Mouse (Mus musculus): ENCODE measurements around the gene Phf19.

Phf19 gene

GRCm38 (mm10) chr2:34913218-34914068 lies at the start of gene Phf19:
Gene Phf19, minus strand, starts transcription at chr2:34914026.
- no peak for DNase-seq (ENCODE audit: low spot score in 2 of 2)

DNA sequence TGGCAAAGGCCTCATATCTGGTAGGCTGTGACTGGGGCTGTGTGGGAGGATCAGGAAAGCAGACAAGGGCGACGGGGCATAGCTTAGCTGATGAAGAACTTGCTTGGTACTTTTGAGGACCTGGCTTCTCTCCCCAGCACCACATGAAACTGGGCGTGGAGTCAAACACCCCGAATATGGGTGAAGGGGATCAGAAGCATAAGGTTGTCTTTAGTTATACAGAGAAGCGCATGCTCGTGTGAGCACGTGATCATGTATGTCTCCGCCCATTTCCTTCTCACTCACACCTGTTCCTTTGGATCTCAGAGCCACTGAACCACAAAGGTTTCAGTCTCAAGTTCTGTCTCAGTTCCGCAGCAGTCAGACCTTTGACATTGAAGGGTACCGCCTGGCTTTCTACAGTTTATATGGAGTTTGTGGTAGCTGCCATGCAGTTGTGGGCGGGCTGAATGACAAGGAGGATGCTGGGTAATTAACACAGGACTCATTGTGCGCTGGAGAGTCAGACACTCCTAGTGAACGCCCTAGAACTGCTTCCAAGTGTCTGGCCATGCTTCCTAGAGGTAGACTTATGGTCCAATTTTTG lies 49.6 kb upstream of the Phf19 start:
- no peak for DNase-seq (ENCODE audit: low spot score in 2 of 2)

DNA sequence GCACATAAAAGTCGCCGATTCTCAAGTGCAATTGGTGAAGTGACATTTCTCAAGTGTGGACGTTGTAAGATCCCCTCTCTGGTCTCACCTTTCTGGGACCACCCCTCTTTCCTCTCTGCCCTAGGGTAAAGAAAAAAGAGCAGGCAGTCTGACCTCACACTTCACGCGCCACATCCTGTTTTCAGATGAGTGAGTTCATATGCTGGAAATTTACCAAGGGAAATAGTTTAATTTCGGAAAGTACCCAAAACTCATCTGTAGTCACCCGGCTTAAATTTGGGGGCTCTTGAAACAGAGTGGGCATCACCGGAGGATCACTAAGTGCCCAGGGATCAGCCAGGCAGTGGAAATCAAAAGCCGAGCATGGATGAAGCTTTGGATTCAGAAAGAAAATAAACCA lies 49.1 kb upstream of the Phf19 start:
- no peak for DNase-seq (ENCODE audit: low spot score in 2 of 2)

- DNase-seq (ENCODE audit: low spot score in 2 of 2) = no peak
Measured at GRCm38 (mm10) chr2:34962211-34962610, 48.4 kb upstream of the Phf19 start.

- no peak for DNase-seq (ENCODE audit: low spot score in 2 of 2)
Measured at GRCm38 (mm10) chr2:34961481-34962036, 47.7 kb upstream of the Phf19 start, which contains the start of gene Traf1. Gene Traf1, minus strand, starts transcription at chr2:34961772.

DNA sequence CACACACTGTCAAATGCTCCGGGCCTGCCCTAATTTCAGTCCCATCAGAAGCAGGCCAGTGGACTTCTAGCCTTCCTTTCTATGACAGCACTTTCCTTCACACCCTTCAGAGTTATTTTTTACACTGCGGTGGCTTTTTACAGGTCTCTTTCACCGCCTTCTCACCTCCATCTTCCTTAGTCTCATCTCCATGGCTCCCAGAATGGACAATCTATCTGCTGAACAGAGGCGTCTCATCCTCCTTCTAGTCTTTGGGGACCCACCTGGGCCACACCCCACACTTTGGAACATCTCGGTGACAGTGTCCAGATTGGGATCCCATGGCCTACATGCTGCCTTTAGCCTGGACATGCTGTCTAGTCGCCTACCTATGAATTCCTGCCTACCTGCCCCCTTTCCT lies 47.1 kb upstream of the Phf19 start:
- no peak for DNase-seq (ENCODE audit: low spot score in 2 of 2)

- DNase-seq (ENCODE audit: low spot score in 2 of 2) = no peak
Measured at GRCm38 (mm10) chr2:34960466-34960865, 46.6 kb upstream of the Phf19 start.

GRCm38 (mm10) chr2:34958582-34958981 lies 44.8 kb upstream of the Phf19 start:
- DNase-seq (ENCODE audit: low spot score in 2 of 2) = no peak

- no peak for DNase-seq (ENCODE audit: low spot score in 2 of 2)
Measured at GRCm38 (mm10) chr2:34958036-34958435, 44.2 kb upstream of the Phf19 start.

DNA sequence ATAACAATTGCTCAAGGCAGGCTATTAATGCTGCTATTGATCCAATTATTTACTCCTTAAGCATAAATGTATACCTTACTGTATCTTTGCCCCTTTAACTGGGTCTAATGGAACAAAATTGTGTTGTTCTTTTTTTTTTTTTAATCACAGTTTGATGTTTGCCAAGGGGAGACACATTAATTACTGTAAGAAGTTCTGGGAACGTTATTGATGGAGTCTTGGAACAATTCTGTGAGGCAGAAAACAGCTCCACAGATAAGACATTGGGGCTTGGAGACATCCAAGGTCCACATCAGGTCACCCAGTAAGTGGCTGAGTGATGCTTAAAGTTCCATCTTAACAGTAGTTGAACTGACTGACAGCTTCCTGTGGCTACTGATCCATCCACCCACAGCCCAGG lies 43.6 kb upstream of the Phf19 start:
- DNase-seq (ENCODE audit: low spot score in 2 of 2) = no peak

DNA sequence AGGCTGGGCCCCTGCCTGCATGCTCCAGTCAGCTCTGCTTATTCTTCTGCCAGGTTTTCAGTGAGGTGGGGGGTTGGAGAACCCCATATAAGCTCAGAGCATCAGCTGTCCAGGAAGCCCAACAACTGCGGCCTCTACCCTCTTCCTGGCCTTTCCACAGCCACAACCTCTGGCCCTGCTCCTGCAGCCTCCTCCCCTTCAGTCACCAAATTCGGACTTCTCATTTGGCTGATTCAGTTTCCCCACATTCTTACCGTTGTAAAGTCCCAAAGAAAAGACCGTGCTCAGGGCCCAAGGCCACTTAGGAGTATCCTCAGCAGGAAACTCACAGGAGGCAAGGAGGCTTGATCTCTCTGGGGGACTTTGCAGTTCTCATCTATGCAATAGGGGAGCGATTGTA lies 43.1 kb upstream of the Phf19 start:
- no peak for DNase-seq (ENCODE audit: low spot score in 2 of 2)

DNA sequence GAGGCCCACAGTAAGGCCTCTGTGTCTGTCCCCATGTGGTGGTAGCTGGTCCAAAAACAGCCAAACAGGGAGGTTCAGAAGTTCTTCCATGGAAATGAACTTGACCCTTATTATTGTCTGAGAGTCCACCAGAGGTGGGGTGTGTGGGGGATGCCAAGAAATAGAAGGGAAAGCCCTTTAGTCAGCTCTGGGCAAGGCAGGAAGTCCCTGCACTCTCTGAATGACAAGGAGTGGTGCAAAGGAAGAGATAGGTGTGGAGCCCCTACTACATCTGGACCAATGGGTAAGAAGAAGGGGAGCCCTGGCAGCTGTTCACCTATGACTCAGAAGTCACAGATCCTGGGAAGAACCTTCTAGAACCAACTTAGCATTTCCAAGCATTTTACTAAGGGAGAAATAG lies 40.5 kb upstream of the Phf19 start:
- no peak for DNase-seq (ENCODE audit: low spot score in 2 of 2)

DNA sequence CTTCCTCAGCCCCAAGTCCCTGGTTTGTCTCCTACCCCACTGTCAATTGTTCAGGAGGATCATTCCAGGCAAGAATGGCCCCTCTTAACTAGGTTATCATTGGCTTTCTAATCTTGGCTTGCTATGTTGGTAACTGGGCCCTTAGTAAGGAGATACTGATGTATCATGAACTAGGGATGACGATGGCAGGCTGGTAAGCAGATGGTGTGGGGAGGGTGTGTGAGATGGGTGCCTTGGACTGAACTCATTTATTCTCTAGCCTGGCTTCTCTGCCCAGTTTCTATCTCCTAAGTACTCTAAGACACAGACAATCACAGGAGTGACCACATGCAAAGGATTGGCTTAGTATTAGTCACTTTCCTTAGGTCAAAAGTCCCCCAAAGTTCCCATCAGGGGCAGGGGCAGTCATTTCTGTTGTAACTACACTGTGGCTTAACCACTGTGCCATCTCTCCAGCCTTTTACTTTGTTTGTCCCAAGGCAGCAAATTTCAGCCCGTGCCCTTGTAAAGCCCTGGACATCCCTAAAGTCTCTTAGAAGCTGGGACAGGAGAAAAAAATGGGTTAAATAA lies 39.8 kb upstream of the Phf19 start:
- DNase-seq (ENCODE audit: low spot score in 2 of 2) = no peak

GRCm38 (mm10) chr2:34953018-34953417 lies 39.2 kb upstream of the Phf19 start:
- no peak for DNase-seq (ENCODE audit: low spot score in 2 of 2)

GRCm38 (mm10) chr2:34951469-34951868 lies 37.6 kb upstream of the Phf19 start:
- no peak for DNase-seq (ENCODE audit: low spot score in 2 of 2)

GRCm38 (mm10) chr2:34948622-34949021 lies 34.8 kb upstream of the Phf19 start:
- no peak for DNase-seq (ENCODE audit: low spot score in 2 of 2)

DNA sequence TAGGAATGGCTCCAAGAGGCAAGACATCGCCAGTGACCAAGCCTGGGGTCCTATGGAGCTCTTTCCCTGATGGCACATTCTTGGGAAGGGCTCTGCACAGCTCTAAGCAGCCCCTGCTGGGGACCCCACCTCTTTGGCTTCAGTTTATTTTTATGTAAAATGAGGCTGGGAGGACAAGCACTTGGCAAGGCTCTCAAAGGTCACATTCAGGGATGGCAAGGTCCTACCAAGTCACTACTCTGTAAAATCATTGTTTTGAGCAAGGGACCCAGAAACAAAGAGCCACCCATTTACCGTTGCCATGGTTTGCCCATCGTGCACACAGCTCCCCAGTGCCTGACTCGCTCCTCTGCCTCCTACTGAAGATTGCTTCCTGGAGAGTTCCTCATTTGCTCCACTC lies 32.2 kb upstream of the Phf19 start:
- no peak for DNase-seq (ENCODE audit: low spot score in 2 of 2)

- DNase-seq (ENCODE audit: low spot score in 2 of 2) = no peak
Measured at GRCm38 (mm10) chr2:34945580-34945979, 31.8 kb upstream of the Phf19 start.

DNA sequence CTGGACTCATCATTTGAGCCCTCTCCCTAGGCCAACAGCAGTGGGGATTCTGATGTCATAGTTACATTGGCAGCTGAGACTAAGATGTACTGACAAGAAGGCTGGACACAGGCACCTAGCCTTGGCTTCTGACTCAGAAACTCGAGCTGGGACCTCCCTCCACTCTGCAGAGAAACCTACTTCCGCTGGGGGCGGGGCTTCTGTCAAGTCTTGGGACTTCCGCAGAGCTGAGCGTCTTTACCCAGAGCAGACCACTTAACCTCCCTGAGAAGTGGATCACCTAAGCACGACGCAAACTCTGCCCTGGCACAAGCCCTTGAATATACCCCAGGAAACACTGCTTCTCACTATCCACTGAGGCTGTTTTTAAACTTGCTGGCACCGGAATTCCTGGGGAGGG lies 30.9 kb upstream of the Phf19 start:
- no peak for DNase-seq (ENCODE audit: low spot score in 2 of 2)

GRCm38 (mm10) chr2:34943556-34944120 lies 29.8 kb upstream of the Phf19 start:
- DNase-seq (ENCODE audit: low spot score in 2 of 2) = no peak

DNA sequence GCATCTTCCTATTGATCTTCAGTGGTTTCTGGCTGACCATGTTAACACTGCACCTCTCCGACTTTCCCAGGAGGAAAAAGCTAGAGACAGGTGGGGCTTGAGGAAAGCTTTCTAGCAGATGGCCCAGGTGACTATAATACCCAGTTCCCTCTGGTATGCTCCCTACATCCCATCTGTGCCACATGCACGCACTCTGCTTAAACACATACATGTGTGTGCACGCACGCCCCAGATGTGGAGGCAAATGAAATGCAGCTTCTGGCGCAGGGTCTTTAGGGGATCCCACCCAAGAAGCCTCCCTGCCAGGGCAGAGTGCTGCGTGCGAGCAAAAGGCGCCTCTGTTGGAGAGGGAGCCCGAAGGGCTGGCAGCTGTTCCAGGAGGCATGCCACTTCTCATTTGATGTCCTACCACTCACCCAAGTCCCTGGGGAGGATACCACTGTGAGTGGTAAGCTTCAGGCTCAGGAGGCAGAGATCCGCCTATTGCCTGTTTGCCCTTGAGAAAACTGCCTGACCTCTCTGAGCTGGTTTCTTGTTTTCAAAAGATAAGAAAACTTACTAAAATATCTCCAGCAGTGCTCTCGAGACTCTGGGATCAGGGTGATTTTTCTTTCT lies 27.3 kb upstream of the Phf19 start:
- DNase-seq (ENCODE audit: low spot score in 2 of 2) = no peak

DNA sequence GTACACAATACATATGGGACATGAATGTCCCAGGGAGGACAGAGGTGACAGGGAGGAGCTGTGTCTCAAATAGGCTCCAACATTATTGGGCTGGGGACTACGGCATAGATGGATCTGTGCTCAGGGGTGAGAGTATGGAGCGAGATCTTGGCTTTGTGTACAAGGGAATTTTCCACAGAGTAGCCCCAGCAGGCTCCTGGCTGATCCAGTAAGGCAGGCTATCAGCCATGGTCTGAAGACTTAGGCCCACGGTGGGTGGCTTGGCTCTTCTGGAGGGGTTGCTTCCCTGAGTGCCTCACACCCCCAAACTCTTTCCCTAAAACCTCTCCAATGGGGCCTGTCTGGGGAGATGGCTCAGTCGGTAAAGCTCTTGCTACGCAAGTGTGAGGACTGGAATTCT lies 26.4 kb upstream of the Phf19 start:
- DNase-seq (ENCODE audit: low spot score in 2 of 2) = no peak
